Mouse (Mus musculus) kidney, adult 2 months (tissue): ENCODE measurements around the gene Dennd5b. TPM values are rescaled to one million over a fixed set of nuclear protein-coding genes. Genes with fewer than 3 reads are reported as not detected.

Experiments used
- DNase-seq: peaks from one replicate; pipeline ENCODE4 v3.0.0; 2021
- H3K27ac ChIP-seq: fragments of 200-500 bp; 2 replicates; pipeline ENCODE4 v1.5.1; 2012; ENCODE audit warnings: low read depth, low read length, control low read depth, inconsistent platforms; ENCODE audit not compliant: insufficient read depth
- H3K27me3 ChIP-seq: fragments of 200-500 bp; replicated peaks from 2 replicates; pipeline ENCODE4 v1.6.1; 2012; ENCODE audit warnings: mild to moderate bottlenecking, moderate library complexity, low read length, inconsistent platforms; ENCODE audit not compliant: control insufficient read depth, insufficient read depth
- H3K36me3 ChIP-seq: fragments of 200-500 bp; 2 replicates; pipeline ENCODE4 v1.6.1; 2012; ENCODE audit warnings: mild to moderate bottlenecking, moderate library complexity, low read length, inconsistent platforms; ENCODE audit not compliant: control insufficient read depth, insufficient read depth
- H3K4me1 ChIP-seq: fragments of 200-500 bp; 2 replicates; pipeline ENCODE4 v1.6.1; 2011; ENCODE audit warnings: low read length; ENCODE audit not compliant: control insufficient read depth, insufficient read depth
- H3K4me3 ChIP-seq: fragments of 200-500 bp; 2 replicates; pipeline ENCODE4 v1.5.1; 2011; ENCODE audit warnings: mild to moderate bottlenecking, low read depth, low read length, control low read depth; ENCODE audit not compliant: insufficient read depth
- CTCF ChIP-seq: fragments of 200-500 bp; conservative IDR thresholded peaks from 2 replicates; pipeline ENCODE4 v1.5.1; 2011; ENCODE audit warnings: low read depth, mild to moderate bottlenecking, control low read depth, low read length, moderate library complexity, mixed read lengths; ENCODE audit not compliant: insufficient read depth, insufficient read length
- POLR2A ChIP-seq: fragments of 200-500 bp; IDR thresholded peaks from one replicate; pipeline ENCODE4 v1.6.1; 2011; ENCODE audit warnings: low read depth, low read length, control low read depth
- WGBS: fragments of 180-500 bp; shearing (Covaris S2); methylation state at CpG from one replicate; pipeline ENCODE4 v1.1.7; 2018; 5-methylcytosine and 5-hydroxymethylcytosine counted together
- polyA plus RNA-seq: library from polyadenylated mRNA; depleted of rRNA; stranded (reverse); fragments of >200 nt; gene quantifications from 2 replicates; pipeline ENCODE4 v1.2.3, GENCODE M21; 2012

Dennd5b gene
- polyA plus RNA-seq, 1 experiment = 6.4 TPM

- TF ChIP-seq POLR2A = no peak
- TF ChIP-seq CTCF = no peak
- peaks cover 6% of the 10 kb centered on the region; the same call in 1 of the 2 replicates for H3K4me1 ChIP-seq
- H3K4me3 ChIP-seq = no peak overlapping the region
- no peaks in the 10 kb centered on the region for H3K36me3 ChIP-seq
- H3K27me3 ChIP-seq = no peaks in the 10 kb centered on the region
- no peak for DNase-seq
- no peak overlapping the region for H3K27ac ChIP-seq
- 89% methylated on average over 3 of the region's 3 CpGs for WGBS
Measured at GRCm38 (mm10) chr6:149123042-149123441, 21.6 kb upstream of the Dennd5b start.

GRCm38 (mm10) chr6:149119853-149120252, 18.4 kb upstream of the Dennd5b start:
- DNase-seq = peak; percentile 84
- 40% methylated on average over 2 of the region's 2 CpGs for WGBS
- no peak overlapping the region for H3K27ac ChIP-seq
- no peaks in the 10 kb centered on the region for H3K27me3 ChIP-seq
- no peak overlapping the region for H3K4me3 ChIP-seq
- TF ChIP-seq CTCF = peak; percentile 42
- no peak for TF ChIP-seq POLR2A
- H3K4me1 ChIP-seq = peaks cover 6% of the 10 kb centered on the region; the same call in 1 of the 2 replicates
- no peaks in the 10 kb centered on the region for H3K36me3 ChIP-seq

- Histone ChIP-seq H3K4me1 (peaks cover 6% of the 10 kb centered on the region; the same call in 1 of the 2 replicates), H3K27me3 (no peaks in the 10 kb centered on the region), H3K27ac (no peak overlapping the region), H3K36me3 (no peaks in the 10 kb centered on the region), H3K4me3 (no peak overlapping the region)
- TF ChIP-seq CTCF (0 out of 2 replicates have a peak, but pooled peaks have one; percentile 11), POLR2A (no peak)
- WGBS = 36% methylated on average over 2 of the region's 2 CpGs
- DNase-seq = peak; percentile 83
Measured at GRCm38 (mm10) chr6:149118935-149119334, 17.5 kb upstream of the Dennd5b start.

GRCm38 (mm10) chr6:149116992-149117391, 15.5 kb upstream of the Dennd5b start:
- no peaks in the 10 kb centered on the region for H3K36me3 ChIP-seq
- peaks cover 6% of the 10 kb centered on the region; the same call in 1 of the 2 replicates for H3K4me1 ChIP-seq
- H3K27ac ChIP-seq = no peak overlapping the region
- H3K4me3 ChIP-seq = no peak overlapping the region
- DNase-seq = peak; percentile 45
- no peak for TF ChIP-seq POLR2A
- no peak for TF ChIP-seq CTCF
- H3K27me3 ChIP-seq = no peaks in the 10 kb centered on the region

GRCm38 (mm10) chr6:149108909-149109308, 7.4 kb upstream of the Dennd5b start:
- no peaks in the 10 kb centered on the region for H3K27me3 ChIP-seq
- WGBS = 88% methylated on average over 2 of the region's 2 CpGs
- TF ChIP-seq CTCF (no peak), POLR2A (no peak)
- no peak for DNase-seq
- no peaks in the 10 kb centered on the region for H3K4me1 ChIP-seq
- H3K36me3 ChIP-seq = no peaks in the 10 kb centered on the region
- no peak overlapping the region for H3K4me3 ChIP-seq
- H3K27ac ChIP-seq = no peak overlapping the region

- no peak for DNase-seq
- no peaks in the 10 kb centered on the region for H3K27me3 ChIP-seq
- H3K4me3 ChIP-seq = no peak overlapping the region
- H3K36me3 ChIP-seq = no peaks in the 10 kb centered on the region
- TF ChIP-seq CTCF (no peak), POLR2A (no peak)
- H3K27ac ChIP-seq = no peak overlapping the region
- 64% methylated on average over 3 of the region's 3 CpGs for WGBS
- H3K4me1 ChIP-seq = no peaks in the 10 kb centered on the region
Measured at GRCm38 (mm10) chr6:149107615-149108014, 6.1 kb upstream of the Dennd5b start.

- DNase-seq = no peak
- Histone ChIP-seq H3K27me3 (no peaks in the 10 kb centered on the region), H3K27ac (no peak overlapping the region), H3K4me3 (no peak overlapping the region), H3K4me1 (no peaks in the 10 kb centered on the region), H3K36me3 (no peaks in the 10 kb centered on the region)
- WGBS = 92% methylated on average over 1 of the region's 1 CpGs
- TF ChIP-seq POLR2A = no peak
- TF ChIP-seq CTCF = no peak
Measured at GRCm38 (mm10) chr6:149103451-149103850, 2.0 kb upstream of the Dennd5b start.

GRCm38 (mm10) chr6:149101943-149102243, 413 bp upstream of the Dennd5b start:
- WGBS = 19% methylated on average over 7 of the region's 7 CpGs
- Histone ChIP-seq H3K27me3 (no peaks in the 10 kb centered on the region), H3K36me3 (no peaks in the 10 kb centered on the region), H3K27ac (peak overlapping the region; percentile 64), H3K4me1 (no peaks in the 10 kb centered on the region), H3K4me3 (peak overlapping the region; percentile 70)
- no peak for DNase-seq
- no peak for TF ChIP-seq POLR2A
- no peak for TF ChIP-seq CTCF
